Mouse (Mus musculus) thymus, postnatal 36 days (tissue): ENCODE measurements around the gene Spop.

Experiments used
- DNase-seq, 2 experiments: peaks; one replicate each; pipeline ENCODE4 v3.0.0; 2022; ENCODE audit warnings: mixed read lengths in 2 of 2

Gene Spop

GRCm38 (mm10) chr11:95423505-95423904 is 9.6 kb downstream of the Spop start:
- DNase-seq, result no peak

- DNase-seq, result no peak
Observed at GRCm38 (mm10) chr11:95431344-95431743, 17.5 kb downstream of the Spop start.

GRCm38 (mm10) chr11:95432194-95432593 is 18.3 kb downstream of the Spop start:
- peak; percentile 45 to 46 for DNase-seq

GRCm38 (mm10) chr11:95445371-95445770 is 31.5 kb downstream of the Spop start:
- DNase-seq, result no peak

- no peak for DNase-seq
Observed at GRCm38 (mm10) chr11:95446580-95447305, 32.9 kb downstream of the Spop start.

GRCm38 (mm10) chr11:95448346-95448745 is 34.5 kb downstream of the Spop start:
- no peak for DNase-seq

GRCm38 (mm10) chr11:95455331-95455730 is 41.5 kb downstream of the Spop start:
- no peak for DNase-seq

- DNase-seq, result no peak
Observed at GRCm38 (mm10) chr11:95460872-95461271, 47.0 kb downstream of the Spop start.

GRCm38 (mm10) chr11:95462168-95462567 is 48.3 kb downstream of the Spop start:
- no peak for DNase-seq

- no peak for DNase-seq
Observed at GRCm38 (mm10) chr11:95467731-95468130, 53.9 kb downstream of the Spop start.

- no peak for DNase-seq
Observed at GRCm38 (mm10) chr11:95472942-95473341, 59.1 kb downstream of the Spop start.

GRCm38 (mm10) chr11:95473456-95473855 is 59.6 kb downstream of the Spop start:
- no peak for DNase-seq

- DNase-seq, result no peak
Observed at GRCm38 (mm10) chr11:95476323-95476722, 62.4 kb downstream of the Spop start.

GRCm38 (mm10) chr11:95479458-95479857 is 65.6 kb downstream of the Spop start:
- DNase-seq, result no peak

- DNase-seq, result no peak
Observed at GRCm38 (mm10) chr11:95480662-95481061, 66.8 kb downstream of the Spop start.

GRCm38 (mm10) chr11:95485634-95486033 is 71.8 kb downstream of the Spop start:
- DNase-seq, result no peak

GRCm38 (mm10) chr11:95487237-95487636 is 73.4 kb downstream of the Spop start:
- no peak for DNase-seq

- no peak for DNase-seq
Observed at GRCm38 (mm10) chr11:95490104-95490503, 76.2 kb downstream of the Spop start.

- no peak for DNase-seq
Observed at GRCm38 (mm10) chr11:95492256-95492655, 78.4 kb downstream of the Spop start.

GRCm38 (mm10) chr11:95493010-95493409 is 79.1 kb downstream of the Spop start:
- DNase-seq, result no peak

- DNase-seq, result no peak
Observed at GRCm38 (mm10) chr11:95493950-95494349, 80.1 kb downstream of the Spop start.

- DNase-seq, result no peak
Observed at GRCm38 (mm10) chr11:95494374-95494773, 80.5 kb downstream of the Spop start.

GRCm38 (mm10) chr11:95495883-95496282 is 82.0 kb downstream of the Spop start:
- no peak for DNase-seq

- DNase-seq, result no peak
Observed at GRCm38 (mm10) chr11:95497921-95498320, 84.0 kb downstream of the Spop start.

GRCm38 (mm10) chr11:95500412-95500811 is 86.5 kb downstream of the Spop start:
- DNase-seq, result no peak
